Mouse (Mus musculus): ENCODE results near the gene Slain1. TPM values are rescaled to one million over a fixed set of nuclear protein-coding genes. Genes with fewer than 3 reads are reported as not detected.
"Not testable (repeated sequence)": the region's sequence is repeated elsewhere in the genome, so short reads cannot be mapped to it uniquely, and the experiment has no call there.

Slain1 gene
- polyA plus RNA-seq, 1 experiment = not detected

DNA sequence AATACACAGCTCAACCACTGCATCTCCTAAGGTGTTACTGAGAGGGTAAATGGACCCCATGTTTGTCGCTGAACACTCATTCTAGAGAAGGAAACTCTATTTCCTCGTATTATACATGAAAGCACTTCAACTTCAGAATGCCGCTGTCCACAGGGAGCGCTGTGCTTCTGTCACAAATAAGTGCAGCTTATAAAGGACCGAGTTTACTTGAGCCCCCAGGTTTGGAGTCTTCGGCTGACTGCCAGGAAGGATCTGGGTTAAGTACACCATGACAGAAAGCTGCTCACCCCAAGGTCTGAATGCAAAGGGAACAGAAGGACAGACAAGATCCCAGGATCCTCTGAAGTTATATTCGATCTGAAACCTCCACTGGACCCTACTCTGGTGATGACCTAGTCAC is 91.2 kb downstream of the Slain1 start:
- Histone ChIP-seq H3K36me3 (ENCODE audit: control insufficient read depth, insufficient read depth) (no peaks in the 10 kb centered on the region), H3K79me2 (ENCODE audit: control insufficient read depth, insufficient read depth) (no peaks in the 10 kb centered on the region), H3ac (ENCODE audit: control insufficient read depth, insufficient read length, low read depth) (no peak overlapping the region), H3K4me3 (ENCODE audit: insufficient read depth, poor library complexity, severe bottlenecking) (no peak overlapping the region), H3K27me3 (ENCODE audit: control insufficient read depth, insufficient read depth, insufficient read length) (no peaks in the 10 kb centered on the region), H3K79me3 (ENCODE audit: low read depth) (no peaks in the 10 kb centered on the region)
- TF ChIP-seq MYOD1 (IDR thresholded peaks at IDR 0.05; ENCODE audit: control insufficient read depth, insufficient read length, low read depth) = no peak
- no peak for TF ChIP-seq CTCF (IDR thresholded peaks at IDR 0.05; ENCODE audit: control insufficient read depth, insufficient read depth, insufficient read length)
- no peak for TF ChIP-seq FOSL1 (IDR thresholded peaks at IDR 0.05; ENCODE audit: insufficient read depth, low read length, poor library complexity, severe bottlenecking)
- no peak for TF ChIP-seq MYOG (IDR thresholded peaks at IDR 0.05; ENCODE audit: control insufficient read depth, extremely low read depth, insufficient read length)
- TF ChIP-seq USF1 (IDR thresholded peaks at IDR 0.05; ENCODE audit: low read depth) = no peak
- TF ChIP-seq MAX (IDR thresholded peaks at IDR 0.05) = no peak
- no peak for TF ChIP-seq CEBPB (IDR thresholded peaks at IDR 0.05; ENCODE audit: low read depth)

- Histone ChIP-seq H3K79me3 (ENCODE audit: low read depth) (no peaks in the 10 kb centered on the region), H3K27me3 (ENCODE audit: control insufficient read depth, insufficient read depth, insufficient read length) (no peaks in the 10 kb centered on the region), H3K4me3 (ENCODE audit: insufficient read depth, poor library complexity, severe bottlenecking) (no peak overlapping the region), H3ac (ENCODE audit: control insufficient read depth, insufficient read length, low read depth) (no peak overlapping the region), H3K79me2 (ENCODE audit: control insufficient read depth, insufficient read depth) (no peaks in the 10 kb centered on the region), H3K36me3 (ENCODE audit: control insufficient read depth, insufficient read depth) (no peaks in the 10 kb centered on the region)
- TF ChIP-seq USF1 (IDR thresholded peaks at IDR 0.05; ENCODE audit: low read depth) = no peak
- TF ChIP-seq FOSL1 (IDR thresholded peaks at IDR 0.05; ENCODE audit: insufficient read depth, low read length, poor library complexity, severe bottlenecking) = no peak
- no peak for TF ChIP-seq MYOG (IDR thresholded peaks at IDR 0.05; ENCODE audit: control insufficient read depth, extremely low read depth, insufficient read length)
- no peak for TF ChIP-seq CEBPB (IDR thresholded peaks at IDR 0.05; ENCODE audit: low read depth)
- no peak for TF ChIP-seq MAX (IDR thresholded peaks at IDR 0.05)
- no peak for TF ChIP-seq MYOD1 (IDR thresholded peaks at IDR 0.05; ENCODE audit: control insufficient read depth, insufficient read length, low read depth)
Measured at GRCm38 (mm10) chr14:103742150-103742549, 92.1 kb downstream of the Slain1 start.

DNA sequence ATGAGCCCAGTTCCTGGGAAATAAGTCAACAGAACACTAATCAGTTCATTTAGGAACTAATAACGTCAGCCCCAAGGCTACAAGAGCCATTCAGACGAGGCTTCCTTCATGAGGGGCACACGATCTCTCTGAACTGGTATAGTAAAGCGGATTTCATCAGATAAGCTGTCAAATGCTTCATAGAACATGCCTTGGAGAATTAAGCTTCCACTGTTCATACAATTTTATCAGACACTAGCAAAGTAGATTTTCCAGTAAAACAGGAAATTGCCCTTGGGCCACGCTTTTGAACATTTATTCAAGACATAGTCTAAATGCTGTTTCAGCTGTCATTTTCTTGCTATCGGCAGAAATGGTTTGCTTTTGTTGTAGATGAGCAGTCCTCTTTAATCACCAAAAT is 97.3 kb downstream of the Slain1 start:
- no peak for TF ChIP-seq FOSL1 (IDR thresholded peaks at IDR 0.05; ENCODE audit: insufficient read depth, low read length, poor library complexity, severe bottlenecking)
- TF ChIP-seq CEBPB (IDR thresholded peaks at IDR 0.05; ENCODE audit: low read depth) = no peak
- TF ChIP-seq CTCF (IDR thresholded peaks at IDR 0.05; ENCODE audit: control insufficient read depth, insufficient read depth, insufficient read length) = no peak
- no peak for TF ChIP-seq MYOG (IDR thresholded peaks at IDR 0.05; ENCODE audit: control insufficient read depth, extremely low read depth, insufficient read length)
- no peak for TF ChIP-seq MYOD1 (IDR thresholded peaks at IDR 0.05; ENCODE audit: control insufficient read depth, insufficient read length, low read depth)
- no peak for TF ChIP-seq MAX (IDR thresholded peaks at IDR 0.05)
- no peak for TF ChIP-seq USF1 (IDR thresholded peaks at IDR 0.05; ENCODE audit: low read depth)
- H3ac ChIP-seq (ENCODE audit: control insufficient read depth, insufficient read length, low read depth) = no peak overlapping the region
- no peaks in the 10 kb centered on the region for H3K79me3 ChIP-seq (ENCODE audit: low read depth)
- no peaks in the 10 kb centered on the region for H3K36me3 ChIP-seq (ENCODE audit: control insufficient read depth, insufficient read depth)
- no peaks in the 10 kb centered on the region for H3K79me2 ChIP-seq (ENCODE audit: control insufficient read depth, insufficient read depth)
- no peaks in the 10 kb centered on the region for H3K27me3 ChIP-seq (ENCODE audit: control insufficient read depth, insufficient read depth, insufficient read length)
- no peak overlapping the region for H3K4me3 ChIP-seq (ENCODE audit: insufficient read depth, poor library complexity, severe bottlenecking)

GRCm38 (mm10) chr14:103750638-103751037 is 100.6 kb downstream of the Slain1 start:
- H3K79me2 ChIP-seq (ENCODE audit: control insufficient read depth, insufficient read depth) = not testable (repeated sequence)

GRCm38 (mm10) chr14:103751384-103751783 is 101.4 kb downstream of the Slain1 start:
- H3K27me3 ChIP-seq (ENCODE audit: control insufficient read depth, insufficient read depth, insufficient read length) = no peaks in the 10 kb centered on the region
- no peak overlapping the region for H3ac ChIP-seq (ENCODE audit: control insufficient read depth, insufficient read length, low read depth)
- no peaks in the 10 kb centered on the region for H3K79me2 ChIP-seq (ENCODE audit: control insufficient read depth, insufficient read depth)
- H3K79me3 ChIP-seq (ENCODE audit: low read depth) = no peaks in the 10 kb centered on the region
- no peak for TF ChIP-seq CEBPB (IDR thresholded peaks at IDR 0.05; ENCODE audit: low read depth)
- TF ChIP-seq USF1 (IDR thresholded peaks at IDR 0.05; ENCODE audit: low read depth) = no peak
- TF ChIP-seq MAX (IDR thresholded peaks at IDR 0.05) = no peak
- no peak for TF ChIP-seq FOSL1 (IDR thresholded peaks at IDR 0.05; ENCODE audit: insufficient read depth, low read length, poor library complexity, severe bottlenecking)
- H3K36me3 ChIP-seq (ENCODE audit: control insufficient read depth, insufficient read depth) = no peaks in the 10 kb centered on the region
- H3K4me3 ChIP-seq (ENCODE audit: insufficient read depth, poor library complexity, severe bottlenecking) = no peak overlapping the region

More at GRCm38 (mm10) chr14:103750638-103751037, 100.6 kb downstream of the Slain1 start:
- H3K27me3 ChIP-seq (ENCODE audit: control insufficient read depth, insufficient read depth, insufficient read length); H3K36me3 ChIP-seq (ENCODE audit: control insufficient read depth, insufficient read depth); H3K79me3 ChIP-seq (ENCODE audit: low read depth); H3K4me3 ChIP-seq (ENCODE audit: insufficient read depth, poor library complexity, severe bottlenecking); H3ac ChIP-seq (ENCODE audit: control insufficient read depth, insufficient read length, low read depth): not testable (repeated sequence)

DNA sequence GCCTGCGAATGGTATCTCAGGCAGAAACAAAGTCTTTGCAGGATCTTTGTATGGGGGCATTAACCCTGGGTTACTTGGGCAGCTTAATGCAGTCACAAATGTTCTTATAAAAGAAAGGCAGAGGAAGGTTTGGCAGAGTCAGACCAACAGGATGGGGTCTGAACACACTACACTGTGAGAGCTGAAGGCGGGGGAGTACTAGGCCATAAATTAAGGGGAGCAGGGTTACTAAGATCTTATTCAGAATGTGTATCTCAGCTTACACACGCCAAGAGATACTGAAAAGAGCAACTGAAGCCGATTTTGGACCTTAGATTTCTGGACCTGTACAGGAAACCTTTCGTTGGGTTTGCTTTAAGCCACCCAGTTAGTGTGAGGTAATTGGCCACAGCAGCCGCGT is 102.7 kb downstream of the Slain1 start:
- no peaks in the 10 kb centered on the region for H3K79me3 ChIP-seq (ENCODE audit: low read depth)
- no peaks in the 10 kb centered on the region for H3K79me2 ChIP-seq (ENCODE audit: control insufficient read depth, insufficient read depth)
- no peaks in the 10 kb centered on the region for H3K36me3 ChIP-seq (ENCODE audit: control insufficient read depth, insufficient read depth)
- H3K4me3 ChIP-seq (ENCODE audit: insufficient read depth, poor library complexity, severe bottlenecking) = no peak overlapping the region
- TF ChIP-seq USF1 (IDR thresholded peaks at IDR 0.05; ENCODE audit: low read depth) = no peak
- TF ChIP-seq MAX (IDR thresholded peaks at IDR 0.05) = no peak
- no peak for TF ChIP-seq MYOD1 (IDR thresholded peaks at IDR 0.05; ENCODE audit: control insufficient read depth, insufficient read length, low read depth)
- TF ChIP-seq CTCF (IDR thresholded peaks at IDR 0.05; ENCODE audit: control insufficient read depth, insufficient read depth, insufficient read length) = no peak
- no peak for TF ChIP-seq CEBPB (IDR thresholded peaks at IDR 0.05; ENCODE audit: low read depth)
- TF ChIP-seq MYOG (IDR thresholded peaks at IDR 0.05; ENCODE audit: control insufficient read depth, extremely low read depth, insufficient read length) = no peak
- TF ChIP-seq FOSL1 (IDR thresholded peaks at IDR 0.05; ENCODE audit: insufficient read depth, low read length, poor library complexity, severe bottlenecking) = no peak
- no peak overlapping the region for H3ac ChIP-seq (ENCODE audit: control insufficient read depth, insufficient read length, low read depth)
- H3K27me3 ChIP-seq (ENCODE audit: control insufficient read depth, insufficient read depth, insufficient read length) = no peaks in the 10 kb centered on the region

Data from C2C12 (cell line).